Mouse (Mus musculus) embryonic facial prominence, embryonic 11.5 days (tissue): Measurements from ENCODE around the gene Ttll5. TPM values are rescaled to one million over a fixed set of nuclear protein-coding genes. Genes with fewer than 3 reads are reported as not detected.
A peak's percentile ranks its signal among the peaks of the same experiment; 100 is the strongest.

Experiments
- ATAC-seq: fragments of 200-750 bp; cut with Nextera tagmentation; replicated peaks from 2 replicates; pipeline ENCODE4 v1.8.0; 2017; ENCODE audit warnings: low read depth; ENCODE audit not compliant: insufficient number of reproducible peaks, low FRiP score, low TSS enrichment
- DNase-seq: peaks from one replicate; pipeline ENCODE4 v3.0.0-alpha.2; 2015; ENCODE audit warnings: low spot score
- H3K27ac ChIP-seq: fragments of 300-500 bp; sonication (generic); replicated peaks from 2 replicates; pipeline ENCODE4 v1.5.1; 2014; ENCODE audit warnings: mild to moderate bottlenecking, low read depth, low read length, control low read depth
- H3K27me3 ChIP-seq: fragments of 300-500 bp; sonication (generic); 2 replicates; pipeline ENCODE4 v1.6.1; 2014; ENCODE audit warnings: mild to moderate bottlenecking, low read length, moderate library complexity, mixed read lengths; ENCODE audit not compliant: control insufficient read depth, insufficient read depth
- H3K36me3 ChIP-seq: fragments of 300-500 bp; sonication (generic); replicated peaks from 2 replicates; pipeline ENCODE4 v1.6.1; 2014; ENCODE audit warnings: low read depth, mild to moderate bottlenecking, low read length, moderate library complexity, mixed read lengths; ENCODE audit not compliant: control insufficient read depth, insufficient read depth
- H3K4me1 ChIP-seq: fragments of 300-500 bp; sonication (generic); 2 replicates; pipeline ENCODE4 v1.6.1; 2014; ENCODE audit warnings: low read length, mixed read lengths; ENCODE audit not compliant: control insufficient read depth, insufficient read depth
- H3K4me2 ChIP-seq: fragments of 300-500 bp; sonication (generic); 2 replicates; pipeline ENCODE4 v1.6.1; 2014; ENCODE audit warnings: low read depth, mild to moderate bottlenecking, control low read depth, low read length, moderate library complexity
- H3K4me3 ChIP-seq: fragments of 300-500 bp; sonication (generic); 2 replicates; pipeline ENCODE4 v1.5.1; 2014; ENCODE audit warnings: low read depth, low read length, control low read depth
- H3K9ac ChIP-seq: fragments of 300-500 bp; sonication (generic); replicated peaks from 2 replicates; pipeline ENCODE4 v1.6.1; 2014; ENCODE audit warnings: mild to moderate bottlenecking, control low read depth, low read length
- H3K9me3 ChIP-seq: fragments of 300-500 bp; sonication (generic); replicated peaks from 2 replicates; pipeline ENCODE4 v1.6.1; 2016; ENCODE audit warnings: mild to moderate bottlenecking, low read length, inconsistent platforms, mixed read lengths; ENCODE audit not compliant: control insufficient read depth
- WGBS: fragments of 180-500 bp; shearing (Covaris S2); extraction: QIAGEN DNeasy Blood & Tissue Kit; methylation state at CpG from one replicate; pipeline ENCODE4 v1.1.7; 2014; 5-methylcytosine and 5-hydroxymethylcytosine counted together
- polyA plus RNA-seq: library from polyadenylated mRNA; unstranded; fragments of >200 nt; fragmentation: Nextera tagmentation; extraction: Ambion mirVana; gene quantifications from 2 replicates; pipeline ENCODE4 v1.2.1, GENCODE M21; 2014

Ttll5 gene
- polyA plus RNA-seq, 1 experiment from 2014 or later: 16.4 TPM

DNA sequence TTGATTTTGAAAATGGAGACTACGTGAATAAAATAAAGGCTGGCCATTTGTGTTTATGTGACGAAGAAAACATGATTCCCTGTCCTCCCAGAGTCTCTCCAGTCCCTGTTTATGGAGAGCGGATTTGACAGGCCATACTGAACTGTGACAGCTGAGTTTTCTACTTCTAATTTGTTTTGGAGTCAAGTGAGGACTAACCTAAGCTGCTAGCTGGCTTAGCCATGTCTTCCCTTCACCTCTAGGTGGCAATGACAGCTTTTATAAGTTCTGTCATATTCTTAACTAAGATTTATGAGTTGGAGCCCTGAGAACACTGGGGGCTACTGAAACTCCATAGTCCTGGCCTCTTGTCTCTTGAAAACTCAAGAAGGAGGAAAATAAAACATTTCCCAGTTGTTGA is 41.1 kb downstream of the Ttll5 start:
- no peak for ATAC-seq
- H3K9ac ChIP-seq: no peak overlapping the region
- peak; percentile 41 for DNase-seq
- no peak overlapping the region for H3K27ac ChIP-seq
- no peaks in the 10 kb centered on the region for H3K9me3 ChIP-seq
- H3K27me3 ChIP-seq: no peaks in the 10 kb centered on the region
- no peak overlapping the region for H3K4me2 ChIP-seq
- no peak overlapping the region for H3K4me3 ChIP-seq
- no peaks in the 10 kb centered on the region for H3K36me3 ChIP-seq
- 87% methylated on average over 3 of the region's 3 CpGs for WGBS
- H3K4me1 ChIP-seq: peaks cover 2% of the 10 kb centered on the region; the same call in 1 of the 2 replicates

DNA sequence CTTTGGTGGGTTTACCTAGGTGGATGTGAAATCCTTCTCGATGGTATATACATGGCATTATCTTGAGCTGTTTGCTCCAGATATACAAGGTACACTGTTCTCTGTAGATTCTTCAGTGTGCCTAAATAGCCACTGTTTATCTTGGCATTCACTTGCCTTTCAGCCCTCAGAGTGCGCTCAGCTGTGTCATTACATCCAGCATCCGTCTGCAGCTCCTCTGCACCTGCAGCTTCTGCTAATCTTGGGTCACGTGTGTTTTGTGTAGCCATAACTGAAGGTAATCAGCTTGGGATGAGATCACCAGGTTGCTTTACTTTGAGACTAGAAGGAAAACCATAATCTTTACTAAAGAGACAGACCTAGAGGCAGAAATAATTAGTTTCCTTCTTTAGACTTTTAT is 42.2 kb downstream of the Ttll5 start:
- H3K4me3 ChIP-seq: no peak overlapping the region
- no peak overlapping the region for H3K27ac ChIP-seq
- H3K9ac ChIP-seq: no peak overlapping the region
- ATAC-seq: no peak
- peaks cover 2% of the 10 kb centered on the region; the same call in 1 of the 2 replicates for H3K4me1 ChIP-seq
- no peaks in the 10 kb centered on the region for H3K9me3 ChIP-seq
- H3K36me3 ChIP-seq: no peaks in the 10 kb centered on the region
- 83% methylated on average over 4 of the region's 4 CpGs for WGBS
- H3K4me2 ChIP-seq: no peak overlapping the region
- DNase-seq: no peak
- H3K27me3 ChIP-seq: no peaks in the 10 kb centered on the region

DNA sequence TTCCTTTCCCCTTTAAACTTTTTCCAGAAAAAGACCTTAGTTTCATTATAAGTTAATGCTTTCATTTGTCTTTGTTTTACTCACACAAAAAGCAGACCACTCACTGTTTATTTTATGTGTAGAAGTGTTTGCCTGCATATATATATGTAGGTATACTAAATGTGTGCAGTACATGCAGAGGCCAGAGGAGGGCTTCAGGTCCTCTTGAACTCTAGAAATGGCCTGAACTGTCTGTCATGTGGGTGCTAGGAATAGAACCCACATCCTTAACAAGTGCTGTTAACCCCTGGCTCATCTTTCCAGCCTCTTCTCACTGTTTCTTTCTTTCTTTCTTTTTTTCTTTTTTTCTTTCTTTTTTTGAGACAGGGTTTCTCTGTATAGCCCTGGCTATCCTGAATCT is 42.7 kb downstream of the Ttll5 start:
- peaks cover 2% of the 10 kb centered on the region; the same call in 1 of the 2 replicates for H3K4me1 ChIP-seq
- no peak overlapping the region for H3K27ac ChIP-seq
- H3K4me2 ChIP-seq: no peak overlapping the region
- no peaks in the 10 kb centered on the region for H3K36me3 ChIP-seq
- no peaks in the 10 kb centered on the region for H3K27me3 ChIP-seq
- H3K9me3 ChIP-seq: no peaks in the 10 kb centered on the region
- no peak overlapping the region for H3K9ac ChIP-seq
- no peak overlapping the region for H3K4me3 ChIP-seq
- ATAC-seq (no peak), DNase-seq (peak; percentile 13)

DNA sequence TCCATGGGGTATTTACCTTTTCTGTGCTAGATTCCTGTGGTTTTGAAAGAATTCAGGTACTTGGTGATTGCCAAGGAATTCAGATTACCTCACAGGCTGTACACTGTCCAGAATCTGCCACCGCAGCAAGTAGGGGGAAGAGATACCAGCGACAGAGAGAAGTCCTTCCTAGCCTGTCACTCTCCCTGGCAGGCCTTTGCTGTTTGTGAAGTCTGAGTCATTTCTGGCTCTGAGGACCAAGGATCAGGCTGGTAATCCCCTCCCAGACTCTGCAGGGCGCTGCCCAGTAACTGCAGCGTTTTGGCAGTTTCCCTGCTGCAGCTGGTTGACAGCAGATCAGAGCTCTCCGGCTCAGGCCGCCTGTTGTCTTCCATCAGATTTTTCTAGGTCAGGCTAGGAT is 45.0 kb downstream of the Ttll5 start:
- WGBS: 48% methylated on average over 6 of the region's 6 CpGs
- no peaks in the 10 kb centered on the region for H3K9me3 ChIP-seq
- no peak for DNase-seq
- no peak for ATAC-seq
- H3K4me2 ChIP-seq: no peak overlapping the region
- no peaks in the 10 kb centered on the region for H3K27me3 ChIP-seq
- no peak overlapping the region for H3K27ac ChIP-seq
- no peak overlapping the region for H3K9ac ChIP-seq
- no peak overlapping the region for H3K4me3 ChIP-seq
- no peaks in the 10 kb centered on the region for H3K36me3 ChIP-seq
- H3K4me1 ChIP-seq: no peaks in the 10 kb centered on the region

GRCm38 (mm10) chr12:85879631-85880314 is 55.3 kb downstream of the Ttll5 start:
- Histone ChIP-seq H3K9me3 (no peaks in the 10 kb centered on the region), H3K36me3 (no peaks in the 10 kb centered on the region), H3K27ac (no peak overlapping the region), H3K4me1 (no peaks in the 10 kb centered on the region), H3K27me3 (no peaks in the 10 kb centered on the region), H3K9ac (no peak overlapping the region), H3K4me2 (no peak overlapping the region), H3K4me3 (no peak overlapping the region)
- 82% methylated on average over 8 of the region's 8 CpGs for WGBS
- no peak for DNase-seq
- no peak for ATAC-seq

- H3K9me3 ChIP-seq: no peaks in the 10 kb centered on the region
- H3K4me1 ChIP-seq: no peaks in the 10 kb centered on the region
- no peaks in the 10 kb centered on the region for H3K27me3 ChIP-seq
- no peak overlapping the region for H3K4me2 ChIP-seq
- no peak overlapping the region for H3K9ac ChIP-seq
- DNase-seq (no peak), ATAC-seq (no peak)
- no peaks in the 10 kb centered on the region for H3K36me3 ChIP-seq
- H3K27ac ChIP-seq: no peak overlapping the region
- WGBS: 85% methylated on average over 3 of the region's 3 CpGs
- H3K4me3 ChIP-seq: no peak overlapping the region
These were observed 60.6 kb downstream of the Ttll5 start for GRCm38 (mm10) chr12:85885024-85885423.

GRCm38 (mm10) chr12:85890054-85890453 is 65.6 kb downstream of the Ttll5 start:
- H3K27ac ChIP-seq: no peak overlapping the region
- 72% methylated on average over 4 of the region's 4 CpGs for WGBS

DNA sequence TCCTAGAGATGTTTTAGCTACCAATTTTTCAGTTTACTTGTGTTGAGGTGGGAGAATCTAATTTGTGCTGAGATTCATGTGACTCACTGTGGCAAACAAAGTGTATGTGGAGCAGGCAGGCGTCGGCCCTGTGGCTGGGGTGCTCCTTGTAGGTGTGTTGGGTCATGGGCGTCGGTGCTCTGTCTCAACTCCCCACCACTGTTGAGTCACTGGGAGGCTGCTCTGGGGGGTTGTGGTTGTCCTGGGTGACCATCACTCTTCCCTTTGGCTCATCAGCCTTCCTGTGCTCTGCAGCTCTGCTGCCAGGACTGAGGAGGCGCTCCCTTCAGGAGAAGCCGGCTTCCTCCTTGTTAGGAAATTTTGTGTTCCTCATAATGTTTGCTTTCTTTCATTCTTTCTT is 79.5 kb downstream of the Ttll5 start:
- ATAC-seq: no peak

More at GRCm38 (mm10) chr12:85890054-85890453, 65.6 kb downstream of the Ttll5 start:
- DNase-seq (no peak), ATAC-seq (no peak)
- Histone ChIP-seq H3K9me3 (no peaks in the 10 kb centered on the region), H3K27me3 (no peaks in the 10 kb centered on the region), H3K36me3 (no peaks in the 10 kb centered on the region), H3K4me1 (no peaks in the 10 kb centered on the region), H3K4me2 (no peak overlapping the region), H3K9ac (no peak overlapping the region), H3K4me3 (no peak overlapping the region)

More for the DNA sequence above, 79.5 kb downstream of the Ttll5 start:
- 87% methylated on average over 6 of the region's 6 CpGs for WGBS
- no peak overlapping the region for H3K4me2 ChIP-seq
- H3K4me1 ChIP-seq: no peaks in the 10 kb centered on the region
- H3K9ac ChIP-seq: no peak overlapping the region
- H3K4me3 ChIP-seq: no peak overlapping the region
- no peaks in the 10 kb centered on the region for H3K9me3 ChIP-seq
- no peaks in the 10 kb centered on the region for H3K36me3 ChIP-seq
- no peak overlapping the region for H3K27ac ChIP-seq
- H3K27me3 ChIP-seq: no peaks in the 10 kb centered on the region
- DNase-seq: no peak
